Mouse (Mus musculus): ENCODE data around the gene Tssc4.

DNA sequence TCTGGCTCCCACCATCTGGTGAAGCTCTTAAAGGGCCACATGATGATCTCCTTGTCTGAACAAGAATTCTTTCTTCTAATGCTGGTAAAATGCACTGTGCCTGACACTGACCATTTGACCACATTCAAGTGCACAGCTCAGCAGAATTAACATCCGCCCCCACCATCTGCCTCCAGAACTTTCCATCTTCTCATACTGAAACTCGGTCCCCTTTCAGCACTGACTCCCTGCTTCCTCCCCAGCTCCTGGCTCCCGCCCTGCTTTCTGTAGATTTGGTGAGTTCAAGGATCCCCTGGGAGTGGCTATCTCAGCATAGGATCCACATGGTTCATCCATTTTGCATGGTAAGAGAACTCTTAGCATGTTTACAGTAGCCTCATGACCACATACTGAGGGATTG lies 48.3 kb upstream of the Tssc4 start:
- TF ChIP-seq CTCF (IDR thresholded peaks at IDR 0.05; ENCODE audit: low read depth) (no peak), EP300 (IDR thresholded peaks at IDR 0.05; ENCODE audit: low read depth) (no peak)
